Mouse (Mus musculus): ENCODE data around the gene Timp3. TPM values are rescaled to one million over a fixed set of nuclear protein-coding genes. Genes with fewer than 3 reads are reported as not detected.

The Timp3 gene
- polyA plus RNA-seq, 1 experiment from 2014 or later: 8.4 TPM

- Histone ChIP-seq H3K36me3 (no peaks in the 10 kb centered on the region), H3K27me3 (no peaks in the 10 kb centered on the region), H3K27ac (peak overlapping the region; percentile 71), H3K4me2 (peak overlapping the region; percentile 32), H3K9ac (no peak overlapping the region), H3K4me3 (replicated peaks) (no peak overlapping the region), H3K4me1 (replicated peaks) (peaks cover 47% of the 10 kb centered on the region), H3K9me3 (replicated peaks) (no peaks in the 10 kb centered on the region)
- WGBS (ENCODE audit: insufficient replicate concordance): 56% methylated on average over 7 of the region's 7 CpGs
- DNase-seq: peak; percentile 46
- ATAC-seq (ENCODE audit: low read depth): peak; percentile 72
Observed at GRCm38 (mm10) chr10:86340421-86340820, 40.2 kb downstream of the Timp3 start.

- ATAC-seq (ENCODE audit: low read depth) (no peak), DNase-seq (no peak)
- Histone ChIP-seq H3K9me3 (replicated peaks) (no peaks in the 10 kb centered on the region), H3K4me3 (replicated peaks) (no peak overlapping the region), H3K4me1 (replicated peaks) (peaks cover 49% of the 10 kb centered on the region), H3K9ac (no peak overlapping the region), H3K27ac (peak overlapping the region; percentile 71), H3K36me3 (no peaks in the 10 kb centered on the region), H3K4me2 (no peak overlapping the region), H3K27me3 (no peaks in the 10 kb centered on the region)
- WGBS (ENCODE audit: insufficient replicate concordance): 71% methylated on average over 3 of the region's 3 CpGs
Observed at GRCm38 (mm10) chr10:86340991-86341527, 40.9 kb downstream of the Timp3 start.

GRCm38 (mm10) chr10:86341589-86341988 lies 41.4 kb downstream of the Timp3 start:
- no peak for DNase-seq
- Histone ChIP-seq H3K4me3 (replicated peaks) (no peak overlapping the region), H3K4me1 (replicated peaks) (peaks cover 49% of the 10 kb centered on the region), H3K27me3 (no peaks in the 10 kb centered on the region), H3K27ac (peak overlapping the region; percentile 71), H3K4me2 (no peak overlapping the region), H3K9ac (peak overlapping the region; percentile 10), H3K9me3 (replicated peaks) (no peaks in the 10 kb centered on the region), H3K36me3 (no peaks in the 10 kb centered on the region)
- 58% methylated on average over 8 of the region's 8 CpGs for WGBS (ENCODE audit: insufficient replicate concordance)
- no peak for ATAC-seq (ENCODE audit: low read depth)

- DNase-seq: no peak
- H3K9me3 ChIP-seq (replicated peaks): no peaks in the 10 kb centered on the region
- H3K9ac ChIP-seq: peak overlapping the region; percentile 5; the same call in 1 of the 2 replicates
- ATAC-seq (ENCODE audit: low read depth): no peak
- H3K4me1 ChIP-seq (replicated peaks): peaks cover 49% of the 10 kb centered on the region
- no peaks in the 10 kb centered on the region for H3K27me3 ChIP-seq
- no peak overlapping the region for H3K4me2 ChIP-seq
- H3K4me3 ChIP-seq (replicated peaks): no peak overlapping the region
- H3K27ac ChIP-seq: peak overlapping the region; percentile 71
- H3K36me3 ChIP-seq: no peaks in the 10 kb centered on the region
- WGBS (ENCODE audit: insufficient replicate concordance): 67% methylated on average over 4 of the region's 4 CpGs
Observed at GRCm38 (mm10) chr10:86342151-86342550, 42.0 kb downstream of the Timp3 start.

- Histone ChIP-seq H3K4me3 (replicated peaks) (no peak overlapping the region), H3K9ac (no peak overlapping the region), H3K4me1 (replicated peaks) (peaks cover 49% of the 10 kb centered on the region), H3K27ac (peak overlapping the region; percentile 71), H3K4me2 (no peak overlapping the region), H3K27me3 (no peaks in the 10 kb centered on the region), H3K9me3 (replicated peaks) (no peaks in the 10 kb centered on the region), H3K36me3 (no peaks in the 10 kb centered on the region)
- no peak for DNase-seq
- ATAC-seq (ENCODE audit: low read depth): peak; percentile 71
- WGBS (ENCODE audit: insufficient replicate concordance): 17% methylated on average over 7 of the region's 7 CpGs
Observed at GRCm38 (mm10) chr10:86342713-86343112, 42.5 kb downstream of the Timp3 start.

GRCm38 (mm10) chr10:86343362-86343761 lies 43.2 kb downstream of the Timp3 start:
- Histone ChIP-seq H3K27me3 (no peaks in the 10 kb centered on the region), H3K36me3 (no peaks in the 10 kb centered on the region), H3K9me3 (replicated peaks) (no peaks in the 10 kb centered on the region), H3K4me2 (no peak overlapping the region), H3K4me1 (replicated peaks) (peaks cover 49% of the 10 kb centered on the region), H3K27ac (peak overlapping the region; percentile 71; the same call in 1 of the 2 replicates), H3K9ac (no peak overlapping the region), H3K4me3 (replicated peaks) (no peak overlapping the region)
- WGBS (ENCODE audit: insufficient replicate concordance): 76% methylated on average over 6 of the region's 6 CpGs
- no peak for DNase-seq
- ATAC-seq (ENCODE audit: low read depth): no peak

GRCm38 (mm10) chr10:86343931-86344330 lies 43.8 kb downstream of the Timp3 start:
- 83% methylated on average over 7 of the region's 7 CpGs for WGBS (ENCODE audit: insufficient replicate concordance)
- H3K4me1 ChIP-seq (replicated peaks): peaks cover 49% of the 10 kb centered on the region

GRCm38 (mm10) chr10:86344654-86345053 lies 44.5 kb downstream of the Timp3 start:
- no peak overlapping the region for H3K27ac ChIP-seq
- H3K9me3 ChIP-seq (replicated peaks): no peaks in the 10 kb centered on the region
- H3K9ac ChIP-seq: no peak overlapping the region
- H3K4me2 ChIP-seq: no peak overlapping the region
- DNase-seq (no peak), ATAC-seq (ENCODE audit: low read depth) (no peak)
- no peaks in the 10 kb centered on the region for H3K36me3 ChIP-seq
- peaks cover 46% of the 10 kb centered on the region for H3K4me1 ChIP-seq (replicated peaks)
- H3K27me3 ChIP-seq: no peaks in the 10 kb centered on the region
- H3K4me3 ChIP-seq (replicated peaks): no peak overlapping the region
- WGBS (ENCODE audit: insufficient replicate concordance): 89% methylated on average over 6 of the region's 6 CpGs

More at GRCm38 (mm10) chr10:86343931-86344330, 43.8 kb downstream of the Timp3 start:
- Histone ChIP-seq H3K4me3 (replicated peaks) (no peak overlapping the region), H3K27ac (no peak overlapping the region), H3K9me3 (replicated peaks) (no peaks in the 10 kb centered on the region), H3K4me2 (no peak overlapping the region), H3K9ac (no peak overlapping the region), H3K36me3 (no peaks in the 10 kb centered on the region), H3K27me3 (no peaks in the 10 kb centered on the region)
- no peak for ATAC-seq (ENCODE audit: low read depth)
- DNase-seq: no peak

- no peak for DNase-seq
- Histone ChIP-seq H3K27me3 (no peaks in the 10 kb centered on the region), H3K36me3 (no peaks in the 10 kb centered on the region), H3K9ac (no peak overlapping the region), H3K27ac (no peak overlapping the region), H3K4me3 (replicated peaks) (no peak overlapping the region), H3K9me3 (replicated peaks) (no peaks in the 10 kb centered on the region), H3K4me2 (no peak overlapping the region), H3K4me1 (replicated peaks) (peaks cover 45% of the 10 kb centered on the region)
- no peak for ATAC-seq (ENCODE audit: low read depth)
- WGBS (ENCODE audit: insufficient replicate concordance): 80% methylated on average over 9 of the region's 9 CpGs
Observed at GRCm38 (mm10) chr10:86345645-86346044, 45.5 kb downstream of the Timp3 start.

GRCm38 (mm10) chr10:86346235-86346840 lies 46.2 kb downstream of the Timp3 start:
- no peak for ATAC-seq (ENCODE audit: low read depth)
- H3K9ac ChIP-seq: no peak overlapping the region
- H3K4me2 ChIP-seq: no peak overlapping the region
- H3K9me3 ChIP-seq (replicated peaks): no peaks in the 10 kb centered on the region
- WGBS (ENCODE audit: insufficient replicate concordance): 63% methylated on average over 3 of the region's 3 CpGs
- no peaks in the 10 kb centered on the region for H3K36me3 ChIP-seq
- peaks cover 45% of the 10 kb centered on the region for H3K4me1 ChIP-seq (replicated peaks)
- no peak overlapping the region for H3K4me3 ChIP-seq (replicated peaks)
- DNase-seq: no peak
- no peak overlapping the region for H3K27ac ChIP-seq
- H3K27me3 ChIP-seq: no peaks in the 10 kb centered on the region

GRCm38 (mm10) chr10:86351287-86351686 lies 51.1 kb downstream of the Timp3 start:
- ATAC-seq (ENCODE audit: low read depth) (peak; percentile 71), DNase-seq (peak; percentile 41)
- H3K27me3 ChIP-seq: no peaks in the 10 kb centered on the region
- H3K27ac ChIP-seq: peak overlapping the region; percentile 95
- H3K9ac ChIP-seq: peak overlapping the region; percentile 58
- H3K4me3 ChIP-seq (replicated peaks): no peak overlapping the region
- no peaks in the 10 kb centered on the region for H3K36me3 ChIP-seq
- peaks cover 65% of the 10 kb centered on the region for H3K4me1 ChIP-seq (replicated peaks)
- peak overlapping the region; percentile 58; the same call in 1 of the 2 replicates for H3K4me2 ChIP-seq
- 17% methylated on average over 2 of the region's 2 CpGs for whole genome bisulfite sequencing (ENCODE audit: insufficient replicate concordance)
- H3K9me3 ChIP-seq (replicated peaks): no peaks in the 10 kb centered on the region

GRCm38 (mm10) chr10:86352521-86352920 lies 52.3 kb downstream of the Timp3 start:
- H3K9ac ChIP-seq: peak overlapping the region; percentile 58
- peak overlapping the region; percentile 58 for H3K4me2 ChIP-seq
- H3K4me1 ChIP-seq (replicated peaks): peaks cover 76% of the 10 kb centered on the region
- H3K4me3 ChIP-seq (replicated peaks): 0 out of 2 replicates have a peak overlapping the region, but pooled peaks have one; percentile 4
- DNase-seq: peak; percentile 73
- WGBS (ENCODE audit: insufficient replicate concordance): 30% methylated on average over 3 of the region's 3 CpGs
- H3K9me3 ChIP-seq (replicated peaks): no peaks in the 10 kb centered on the region
- peak; percentile 97 for ATAC-seq (ENCODE audit: low read depth)
- H3K36me3 ChIP-seq: no peaks in the 10 kb centered on the region
- no peaks in the 10 kb centered on the region for H3K27me3 ChIP-seq
- peak overlapping the region; percentile 95 for H3K27ac ChIP-seq

All from liver, embryonic 13.5 days (tissue).